8 mouse cellular contexts compared by ENCODE assay signal in the genomic region with DNA sequence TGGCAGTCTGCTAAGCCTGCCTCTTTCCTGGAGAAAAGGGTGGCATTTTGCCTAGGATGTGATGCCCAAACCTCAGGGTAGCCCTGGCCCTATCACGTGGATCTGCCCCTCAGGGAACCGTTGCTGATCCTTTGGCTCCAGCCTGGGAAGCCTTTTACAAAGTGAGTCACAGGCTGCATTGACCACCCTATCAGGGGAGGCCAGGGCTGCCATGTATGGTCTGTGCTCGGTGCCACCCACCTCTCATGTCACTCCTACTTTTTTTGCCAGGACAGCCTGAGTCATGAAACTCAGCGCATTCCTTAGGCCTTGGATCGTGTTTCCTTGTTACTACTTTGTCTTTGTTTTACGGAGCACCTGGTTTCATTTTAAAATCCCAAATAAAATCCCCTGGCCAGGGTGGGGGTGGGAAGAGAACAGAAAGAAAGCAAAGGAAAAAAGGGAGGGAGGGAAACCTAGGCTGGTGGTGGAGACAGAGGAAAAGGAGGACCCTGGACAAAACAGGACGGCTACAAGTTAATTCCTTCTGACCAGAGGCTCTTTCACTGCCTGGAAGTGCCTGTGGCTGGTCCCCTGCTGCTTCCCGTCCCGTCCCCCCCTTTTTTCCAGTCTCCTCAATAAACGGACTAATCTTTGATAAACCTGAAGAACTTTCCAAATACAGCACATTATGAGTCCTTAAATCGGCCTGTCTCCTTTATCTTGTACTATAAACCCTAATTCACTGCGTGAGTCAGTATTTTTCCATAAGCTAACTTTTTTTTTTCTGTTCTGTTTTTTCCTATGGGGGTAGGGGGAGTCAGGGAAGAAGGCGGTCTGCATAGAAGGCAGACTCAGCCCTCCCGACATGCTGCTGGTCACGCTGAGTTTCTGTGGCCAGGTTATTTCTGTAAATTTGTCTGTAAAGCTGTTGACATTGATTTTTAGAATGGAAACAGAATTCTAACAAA. TPM values are rescaled to one million over a fixed set of nuclear protein-coding genes. Genes with fewer than 3 reads are reported as not detected.
DNase-seq lines count a peak whose midpoint lies in the region; ATAC-seq lines count a peak whose summit lies in the region.
"Had no signal": no experiment of that assay in that cellular context is flagged by ENCODE, and none has a peak within 500 bp of the region (broad histone marks: within the 10 kb centered on the region; RNA-seq: fewer than 3 reads in every experiment).

No protein-coding gene starts in this region.

- H3K4me1 ChIP-seq in embryonic facial prominence, embryonic 11.5 days (ENCODE audit: control insufficient read depth, insufficient read depth, low read length): peaks cover 4% of the 10 kb centered on the region
- H3K4me1 ChIP-seq in heart, embryonic 12.5 days (replicated peaks): peaks cover 40% of the 10 kb centered on the region
- peaks cover 20% of the 10 kb centered on the region for H3K4me1 ChIP-seq in kidney, embryonic 14.5 days (ENCODE audit: control insufficient read depth, insufficient read depth, low read length)

- peak overlapping the region; percentile 60 for H3K9ac ChIP-seq in embryonic facial prominence, embryonic 11.5 days (replicated peaks; ENCODE audit: low read length)
- H3K9ac ChIP-seq in heart, embryonic 12.5 days: peak overlapping the region; percentile 75
- peak overlapping the region; percentile 60; the same call in 1 of the 2 replicates for H3K9ac ChIP-seq in kidney, embryonic 14.5 days (ENCODE audit: low read depth, low read length)

- H3K36me3 ChIP-seq in embryonic facial prominence, embryonic 11.5 days (replicated peaks; ENCODE audit: control insufficient read depth, insufficient read depth, low read depth, low read length): no peaks in the 10 kb centered on the region
- no peaks in the 10 kb centered on the region for H3K36me3 ChIP-seq in heart, embryonic 12.5 days
- H3K36me3 ChIP-seq in kidney, embryonic 14.5 days (ENCODE audit: control insufficient read depth, insufficient read depth, low read length): no peaks in the 10 kb centered on the region

- no peaks in the 10 kb centered on the region for H3K9me3 ChIP-seq in embryonic facial prominence, embryonic 11.5 days (replicated peaks; ENCODE audit: control insufficient read depth, low read length)
- H3K9me3 ChIP-seq in heart, embryonic 12.5 days (replicated peaks): no peaks in the 10 kb centered on the region
- H3K9me3 ChIP-seq in kidney, embryonic 14.5 days (ENCODE audit: control insufficient read depth, low read length): no peaks in the 10 kb centered on the region

- DNase-seq in adrenal gland, postnatal 36 days: peak; percentile 52 to 60
- peak; percentile 87 for DNase-seq in embryonic facial prominence, embryonic 11.5 days (ENCODE audit: low spot score)
- peak; percentile 45 for DNase-seq in lung, postnatal 36 days
- no peak for DNase-seq in thymus, adult 18-20 months
- no peak for DNase-seq in left cerebral cortex, adult 8-10 months (ENCODE audit: low spot score in 2 of 2)

- peak; percentile 79 for ATAC-seq in embryonic facial prominence, embryonic 11.5 days (replicated peaks; ENCODE audit: insufficient number of reproducible peaks, low FRiP score, low TSS enrichment, low read depth)
- ATAC-seq in heart, embryonic 12.5 days (ENCODE audit: insufficient number of reproducible peaks, low FRiP score): peak; percentile 72
- ATAC-seq in kidney, embryonic 14.5 days (ENCODE audit: low FRiP score, low TSS enrichment): peak; percentile 64

- no peak overlapping the region for H3K4me3 ChIP-seq in embryonic facial prominence, embryonic 11.5 days (ENCODE audit: low read depth, low read length)
- H3K4me3 ChIP-seq in heart, embryonic 12.5 days: peak overlapping the region; percentile 37; the same call in 1 of the 2 replicates
- no peak overlapping the region for H3K4me3 ChIP-seq in kidney, embryonic 14.5 days (ENCODE audit: low read length)

- 3% methylated on average over 15 of the region's 15 CpGs for WGBS in embryonic facial prominence, embryonic 11.5 days
- WGBS in heart, embryonic 12.5 days: 11% methylated on average over 15 of the region's 15 CpGs
- 12% methylated on average over 15 of the region's 15 CpGs for WGBS in kidney, embryonic 14.5 days

- H3K4me2 ChIP-seq in embryonic facial prominence, embryonic 11.5 days (ENCODE audit: low read depth, low read length): peak overlapping the region; percentile 3
- H3K4me2 ChIP-seq in heart, embryonic 12.5 days: peak overlapping the region; percentile 72
- peak overlapping the region; percentile 64 for H3K4me2 ChIP-seq in kidney, embryonic 14.5 days (replicated peaks; ENCODE audit: low read depth, low read length)

- H3K27ac ChIP-seq in embryonic facial prominence, embryonic 11.5 days (replicated peaks; ENCODE audit: low read depth, low read length): peak overlapping the region; percentile 95
- H3K27ac ChIP-seq in heart, embryonic 12.5 days (ENCODE audit: poor library complexity, severe bottlenecking): peak overlapping the region; percentile 90
- H3K27ac ChIP-seq in kidney, embryonic 14.5 days (ENCODE audit: low read depth, low read length): peak overlapping the region; percentile 79

- no peaks in the 10 kb centered on the region for H3K27me3 ChIP-seq in embryonic facial prominence, embryonic 11.5 days (ENCODE audit: control insufficient read depth, insufficient read depth, low read length)
- H3K27me3 ChIP-seq in heart, embryonic 12.5 days (replicated peaks): no peaks in the 10 kb centered on the region
- H3K27me3 ChIP-seq in kidney, embryonic 14.5 days (ENCODE audit: control insufficient read depth, insufficient read depth, low read length): no peaks in the 10 kb centered on the region

RNA-seq across cellular contexts. Expression of a gene that starts 39.4 kb away (rescaled TPM):
- total RNA-seq in adrenal gland, postnatal 36 days (2021): not detected
- not detected in 2 replicates for polyA plus RNA-seq in embryonic facial prominence, embryonic 11.5 days (2014; fragmentation: Nextera tagmentation; extraction: Ambion mirVana)
- not detected in 2 replicates for polyA plus RNA-seq in heart, embryonic 12.5 days (2016; fragmentation: Nextera tagmentation; extraction: Ambion mirVana)
- polyA plus RNA-seq in kidney, embryonic 14.5 days (2014; fragmentation: Nextera tagmentation; extraction: Ambion mirVana): not detected in 2 replicates
- total RNA-seq in left cerebral cortex, adult 8-10 months (2022): not detected
- total RNA-seq: gastrocnemius, adult 8-10 months had no signal

Comparison
In these comparisons a context has a peak if more than half of its experiments do, and no peak if none do; other contexts are left out.
1. DNase-seq: peak in adrenal gland, postnatal 36 days (2 of 2), embryonic facial prominence, embryonic 11.5 days (single experiment) and lung, postnatal 36 days (single experiment); none in thymus, adult 18-20 months (0 of 2) and left cerebral cortex, adult 8-10 months (0 of 2).
2. H3K4me2 ChIP-seq: peak in every context shown above with its lines; median percentile 72 in heart, embryonic 12.5 days; 64 in kidney, embryonic 14.5 days; 3 in embryonic facial prominence, embryonic 11.5 days.
3. Peak in every context shown above with its lines, with median percentiles within 50 percentile points of each other: ATAC-seq, H3K27ac ChIP-seq and H3K9ac ChIP-seq.